Mouse (Mus musculus): ENCODE measurements around the gene Snai1. TPM values are rescaled to one million over a fixed set of nuclear protein-coding genes. Genes with fewer than 3 reads are reported as not detected.

Gene Snai1
- total RNA-seq, 1 experiment from 2014 or later, result 12.8 TPM

DNA sequence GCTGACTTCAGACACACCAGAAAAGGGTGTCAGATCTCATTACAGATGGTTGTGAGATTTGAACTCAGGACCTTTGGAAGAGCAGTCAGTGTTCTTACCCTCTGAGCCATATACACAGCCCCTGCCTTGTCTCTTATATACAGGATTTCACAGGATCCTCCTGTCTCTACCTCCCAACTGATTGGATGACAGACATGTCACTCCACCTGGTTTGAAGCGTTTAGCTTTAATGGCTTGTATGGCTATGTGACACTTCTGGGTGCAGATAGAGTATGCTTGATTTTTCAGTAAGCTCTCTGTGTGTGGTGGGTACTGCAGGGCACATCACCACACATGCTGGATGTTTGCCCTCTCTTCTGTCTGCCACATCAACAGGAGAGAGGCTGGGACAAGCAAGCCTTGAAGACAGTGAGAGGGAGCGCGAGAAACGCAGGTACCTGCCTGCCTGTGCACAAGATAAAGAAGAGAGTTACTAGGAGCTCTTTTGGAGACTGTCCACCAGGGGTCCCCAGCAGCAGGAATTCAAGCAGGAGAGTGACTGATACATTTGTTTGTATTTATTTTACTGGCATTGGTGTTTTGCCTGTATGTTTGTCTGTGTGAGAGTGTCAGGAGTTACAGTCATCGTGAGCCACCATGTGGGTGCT is 18.3 kb upstream of the Snai1 start:
- no peak for DNase-seq

GRCm38 (mm10) chr2:167528278-167528677 is 9.7 kb upstream of the Snai1 start:
- DNase-seq, result no peak

DNA sequence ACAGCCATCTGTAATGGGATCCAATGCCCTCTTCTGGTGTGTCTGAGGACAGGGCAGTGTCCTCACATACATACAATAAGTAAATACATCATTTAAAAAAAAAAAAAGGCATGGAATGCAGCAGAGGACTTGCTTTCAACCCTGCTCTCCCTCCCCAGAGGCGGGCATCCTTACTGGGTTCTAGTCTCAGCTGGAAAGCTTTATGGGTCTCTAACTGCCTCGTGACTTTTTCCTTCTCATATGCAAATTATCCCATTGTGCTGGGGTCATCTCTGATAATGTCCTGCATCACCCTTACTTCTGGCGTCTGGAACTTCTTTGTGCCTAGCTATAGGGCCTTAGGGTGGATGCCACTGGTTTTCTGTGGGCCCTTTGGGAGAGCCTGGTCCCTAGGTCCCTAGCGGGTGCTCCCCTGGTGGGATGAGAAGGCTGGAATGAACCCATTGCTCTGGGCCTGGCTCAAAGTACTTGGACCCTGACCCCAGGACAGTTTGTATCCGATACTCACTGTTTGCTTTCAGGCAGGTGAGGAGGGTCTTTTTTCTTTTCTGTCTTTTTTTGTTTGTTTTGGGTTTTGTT is 8.0 kb upstream of the Snai1 start:
- DNase-seq, result no peak

DNA sequence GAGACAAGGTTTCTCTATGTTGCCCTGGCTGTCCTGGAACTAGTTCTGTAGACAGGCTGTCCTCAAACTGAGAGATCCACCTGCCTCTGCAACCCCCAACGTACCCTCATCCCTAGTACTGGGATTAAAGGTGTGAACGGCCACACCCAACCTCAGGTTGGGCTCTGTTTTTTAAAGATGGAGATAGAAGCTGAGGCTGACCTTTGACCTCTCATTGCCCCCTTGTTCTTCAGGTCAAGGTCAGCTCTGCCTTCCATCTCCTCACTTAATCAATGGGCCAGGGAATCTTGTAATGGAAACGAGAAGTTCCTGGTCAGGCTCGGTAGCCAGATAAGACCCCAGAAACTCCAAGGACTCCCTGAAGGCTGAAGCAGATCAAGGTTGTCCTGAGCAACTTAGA is 7.5 kb upstream of the Snai1 start:
- no peak for DNase-seq

DNA sequence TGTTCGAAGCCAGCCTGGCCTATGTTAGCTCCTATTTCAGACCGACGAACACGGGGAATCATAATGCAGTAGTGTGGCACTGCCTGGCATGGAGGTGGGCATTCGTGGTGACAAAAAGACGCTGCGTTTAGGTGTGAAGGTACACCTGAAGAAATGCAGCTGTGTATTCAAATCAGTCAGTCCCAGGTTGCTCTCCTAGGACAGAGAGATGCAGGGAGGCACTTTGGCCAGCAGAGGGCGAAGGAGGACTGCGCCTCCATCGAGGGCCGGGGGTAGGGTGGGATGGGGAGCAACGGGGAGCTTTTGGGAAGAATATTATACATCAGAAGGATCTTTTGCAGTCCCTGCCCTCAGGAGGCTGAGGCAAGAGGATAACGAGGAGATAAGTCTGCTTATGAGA is 5.9 kb upstream of the Snai1 start:
- DNase-seq, result peak; percentile 61

- no peak for DNase-seq
Measured at GRCm38 (mm10) chr2:167533880-167534279, 4.1 kb upstream of the Snai1 start.

- DNase-seq, result no peak
Measured at GRCm38 (mm10) chr2:167536320-167536945, 1.6 kb upstream of the Snai1 start.

DNA sequence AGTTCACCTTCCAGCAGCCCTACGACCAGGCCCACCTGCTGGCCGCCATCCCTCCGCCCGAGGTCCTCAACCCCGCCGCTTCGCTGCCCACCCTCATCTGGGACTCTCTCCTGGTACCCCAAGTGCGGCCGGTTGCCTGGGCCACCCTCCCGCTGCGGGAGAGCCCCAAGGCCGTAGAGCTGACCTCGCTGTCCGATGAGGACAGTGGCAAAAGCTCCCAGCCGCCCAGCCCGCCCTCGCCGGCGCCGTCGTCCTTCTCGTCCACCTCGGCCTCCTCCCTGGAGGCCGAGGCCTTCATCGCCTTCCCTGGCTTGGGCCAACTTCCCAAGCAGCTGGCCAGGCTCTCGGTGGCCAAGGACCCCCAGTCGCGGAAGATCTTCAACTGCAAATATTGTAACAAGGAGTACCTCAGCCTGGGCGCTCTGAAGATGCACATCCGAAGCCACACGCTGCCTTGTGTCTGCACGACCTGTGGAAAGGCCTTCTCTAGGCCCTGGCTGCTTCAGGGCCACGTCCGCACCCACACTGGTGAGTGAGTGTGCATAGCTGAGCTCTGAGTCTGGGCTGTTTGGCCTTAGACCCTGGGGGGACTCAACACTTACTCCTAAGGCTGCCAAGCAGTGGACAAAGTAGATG is 794 bp downstream of the Snai1 start:
- peak; percentile 69 for DNase-seq

DNA sequence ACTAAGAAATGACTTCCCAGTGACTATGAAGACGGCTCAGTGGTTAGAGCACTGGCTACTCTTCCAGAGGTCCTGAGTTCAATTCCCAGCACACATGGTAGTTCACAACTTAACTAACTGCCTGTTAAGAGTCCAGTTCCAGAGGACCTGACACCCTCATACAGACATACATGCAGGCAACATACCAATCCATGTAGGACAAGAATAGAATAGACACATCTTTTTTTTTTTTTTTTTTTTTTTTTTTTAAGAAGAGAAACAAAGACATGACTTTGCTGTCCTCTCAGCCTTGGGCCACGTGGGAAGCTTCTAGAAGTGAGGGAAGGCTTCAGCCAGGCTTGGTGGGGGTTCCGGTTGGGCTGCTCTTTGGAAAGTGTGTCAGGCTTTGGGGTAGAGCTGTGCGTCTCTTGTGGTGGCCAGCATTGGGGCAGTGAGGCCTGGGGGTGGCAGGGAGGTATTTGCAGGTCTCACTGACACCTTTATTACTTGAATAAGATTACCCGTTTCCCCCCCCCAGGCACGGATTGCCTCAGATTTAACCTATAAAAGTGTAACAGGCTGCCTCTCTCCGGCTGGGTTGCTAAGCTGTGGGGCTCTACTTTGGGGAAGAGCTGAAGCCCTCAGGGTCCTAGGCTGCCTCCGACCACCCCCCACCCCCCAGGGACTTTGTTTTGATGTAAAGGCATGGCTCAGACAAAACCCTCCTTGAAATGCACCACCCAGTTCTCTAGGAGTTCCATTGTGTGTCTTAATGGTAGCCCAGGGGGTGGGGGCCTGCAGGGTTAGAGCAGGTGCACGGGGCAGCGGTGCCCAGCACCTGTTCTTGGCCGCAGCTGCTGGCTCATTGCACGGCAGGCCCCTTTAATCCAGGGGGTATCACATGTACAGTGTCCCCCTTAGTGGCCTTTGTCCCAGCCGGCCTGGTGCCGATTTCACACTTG is 1.8 kb downstream of the Snai1 start:
- no peak for DNase-seq

DNA sequence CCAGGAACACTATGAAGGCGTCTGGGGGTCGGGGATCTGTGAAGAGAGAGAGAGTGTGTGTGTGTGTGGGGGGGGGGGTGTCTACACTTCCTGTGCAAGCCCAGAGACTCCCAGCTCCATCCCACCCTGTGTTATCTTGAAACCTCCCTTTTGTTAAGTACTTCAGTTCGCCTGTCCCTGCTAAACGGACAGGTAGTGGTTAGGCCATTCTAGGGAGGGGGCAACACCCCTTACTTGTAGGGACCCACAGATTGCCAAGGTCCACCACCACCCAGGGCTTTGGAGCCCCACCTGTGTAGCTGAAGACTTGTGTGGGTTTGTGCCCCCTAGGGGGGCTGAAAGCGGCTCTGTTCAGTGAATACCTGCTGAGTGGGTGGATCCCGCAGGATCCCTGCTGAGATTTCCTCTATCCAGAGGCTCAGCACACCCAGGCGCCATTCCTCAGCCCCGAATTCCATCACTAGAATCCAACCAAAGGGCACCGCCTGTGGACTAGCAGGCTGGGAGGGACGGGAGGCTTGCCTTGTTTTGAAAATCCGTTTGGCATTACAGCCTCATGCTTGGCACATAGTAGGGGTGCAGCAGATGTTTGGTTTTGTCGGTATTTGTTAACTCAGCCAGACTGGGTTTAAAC is 2.6 kb downstream of the Snai1 start:
- DNase-seq, result no peak

DNA sequence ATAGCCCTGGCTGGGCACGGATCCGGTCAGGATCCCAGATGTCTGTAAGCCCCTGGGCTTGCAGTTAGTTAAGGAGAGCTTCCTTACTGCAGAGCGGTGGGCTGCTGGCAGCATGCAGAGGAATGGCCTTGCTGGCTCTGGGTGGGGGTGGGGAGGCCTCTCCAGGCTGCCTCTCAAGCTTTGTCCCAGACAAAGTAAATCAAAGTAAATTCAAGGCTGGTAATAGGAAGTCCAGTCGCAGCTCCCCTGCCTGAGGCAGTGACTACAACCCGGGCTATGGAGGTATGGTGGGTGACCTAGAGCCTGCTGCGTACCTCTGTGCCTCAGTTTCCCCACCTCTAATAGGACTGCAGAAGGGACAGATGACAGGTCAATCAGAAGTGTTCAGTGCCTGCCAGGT is 3.3 kb downstream of the Snai1 start:
- no peak for DNase-seq

GRCm38 (mm10) chr2:167541761-167542160 is 3.8 kb downstream of the Snai1 start:
- DNase-seq, result no peak

DNA sequence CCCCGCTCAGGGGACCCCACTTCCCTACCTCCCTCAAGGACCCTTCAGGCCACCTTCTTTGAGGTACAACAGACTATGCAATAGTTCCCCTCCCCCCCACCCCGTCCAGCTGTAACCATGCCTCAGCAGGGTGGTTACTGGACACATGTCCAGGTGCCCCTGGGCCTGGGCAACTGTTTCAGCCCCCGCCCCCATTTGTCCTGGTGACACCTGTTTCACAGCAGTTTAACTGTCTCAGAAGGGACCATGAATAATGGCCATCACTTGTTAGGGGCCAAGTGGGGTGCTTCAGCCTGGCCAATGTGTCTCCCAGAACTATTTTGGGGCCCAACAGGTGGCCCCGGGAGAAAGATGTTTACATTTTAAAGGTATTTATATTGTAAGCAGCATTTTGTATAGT is 4.4 kb downstream of the Snai1 start:
- DNase-seq, result no peak

- DNase-seq, result peak; percentile 47
Measured at GRCm38 (mm10) chr2:167543121-167544003, 5.4 kb downstream of the Snai1 start.

DNA sequence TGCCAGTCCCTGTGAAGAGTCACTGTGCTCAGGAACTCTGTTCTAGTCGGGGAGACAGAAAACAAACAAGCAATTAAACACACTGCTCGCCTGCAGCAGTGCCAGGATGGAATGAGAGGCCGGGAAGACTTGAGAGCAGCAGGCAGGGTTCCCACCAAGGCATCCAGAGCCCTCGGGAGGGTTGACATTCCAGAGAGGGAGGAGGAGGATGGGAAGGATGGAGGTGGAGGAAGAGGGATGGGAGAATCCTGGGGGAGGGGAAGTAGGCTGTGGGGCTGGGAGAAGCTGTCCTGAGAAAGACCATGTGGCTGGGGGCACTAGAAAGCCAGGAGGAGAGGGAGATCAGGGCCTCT is 6.0 kb downstream of the Snai1 start:
- no peak for DNase-seq

DNA sequence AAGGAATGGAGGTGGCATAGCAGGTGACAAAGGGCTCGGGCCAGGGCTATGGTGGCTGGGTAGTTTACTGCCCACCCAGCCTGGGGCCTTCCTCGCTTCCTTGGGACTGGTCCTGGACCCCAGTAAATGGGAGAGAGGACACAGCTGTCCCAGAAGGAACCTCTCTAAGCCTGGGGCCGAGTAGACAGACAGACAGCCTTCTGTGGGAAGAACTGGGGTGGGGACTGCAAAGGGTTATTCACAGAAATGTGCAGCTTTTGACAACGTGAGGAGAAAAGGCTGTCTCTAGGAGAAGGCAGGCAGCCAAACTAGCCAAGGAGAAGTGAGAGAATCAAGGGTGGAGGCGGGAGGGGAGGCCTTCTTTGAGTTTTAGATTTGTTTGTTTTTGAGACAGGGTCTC is 6.5 kb downstream of the Snai1 start:
- DNase-seq, result no peak

DNA sequence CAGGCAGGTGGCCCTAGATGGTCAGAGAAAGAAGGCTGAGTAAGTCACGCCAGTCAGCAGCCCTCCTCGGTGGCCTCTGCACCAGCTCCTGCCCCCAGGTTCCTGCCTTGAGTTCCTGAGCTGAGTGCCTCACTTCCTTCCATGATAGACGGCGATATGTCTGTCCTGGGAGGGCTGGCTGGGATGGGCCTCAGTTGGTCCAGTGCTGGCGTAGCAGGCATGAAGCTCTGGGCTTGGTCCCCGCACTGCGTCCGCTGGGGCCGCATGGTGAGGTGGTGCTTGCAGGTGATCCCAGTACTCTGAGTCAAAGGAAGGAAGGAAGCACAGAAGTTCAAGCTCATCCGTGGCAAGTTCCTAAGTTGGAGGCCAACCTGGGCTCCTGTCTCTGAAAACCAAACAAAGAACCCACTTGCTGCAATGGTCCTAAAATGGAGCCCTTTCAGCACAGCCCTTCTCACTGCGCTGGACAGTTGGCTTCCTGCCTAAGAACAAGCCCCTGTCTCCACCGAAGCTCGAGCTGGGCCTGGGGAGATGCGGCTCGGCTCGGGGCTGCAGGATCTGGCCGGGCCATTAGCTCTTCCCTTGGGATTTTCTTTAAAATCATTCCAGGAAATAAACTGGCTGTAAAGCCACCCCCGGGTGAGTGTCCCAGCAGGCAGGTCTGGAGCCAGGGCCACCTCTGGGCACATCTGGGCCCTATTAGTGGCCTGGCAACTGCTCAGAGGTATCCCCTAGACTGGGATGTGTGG is 8.6 kb downstream of the Snai1 start:
- no peak for DNase-seq

DNA sequence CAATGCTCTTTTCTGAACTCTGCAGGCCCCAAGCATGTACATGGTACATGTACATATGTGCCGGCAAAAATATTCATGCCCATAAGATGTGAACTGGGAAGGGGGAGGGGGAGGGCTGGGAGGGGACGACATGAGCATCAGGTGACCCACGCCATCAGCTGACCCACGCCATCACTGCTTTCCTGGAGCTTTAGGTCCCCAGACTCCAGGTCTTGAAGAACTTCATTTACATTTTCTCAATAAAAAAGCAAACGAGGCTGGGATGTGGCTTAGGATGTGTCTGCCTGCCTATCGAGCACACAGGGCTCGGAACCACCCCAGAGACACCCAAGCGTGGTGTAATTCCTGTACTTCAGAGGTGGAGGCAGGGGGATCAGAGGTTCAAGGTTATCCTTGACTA is 9.4 kb downstream of the Snai1 start:
- DNase-seq, result no peak

DNA sequence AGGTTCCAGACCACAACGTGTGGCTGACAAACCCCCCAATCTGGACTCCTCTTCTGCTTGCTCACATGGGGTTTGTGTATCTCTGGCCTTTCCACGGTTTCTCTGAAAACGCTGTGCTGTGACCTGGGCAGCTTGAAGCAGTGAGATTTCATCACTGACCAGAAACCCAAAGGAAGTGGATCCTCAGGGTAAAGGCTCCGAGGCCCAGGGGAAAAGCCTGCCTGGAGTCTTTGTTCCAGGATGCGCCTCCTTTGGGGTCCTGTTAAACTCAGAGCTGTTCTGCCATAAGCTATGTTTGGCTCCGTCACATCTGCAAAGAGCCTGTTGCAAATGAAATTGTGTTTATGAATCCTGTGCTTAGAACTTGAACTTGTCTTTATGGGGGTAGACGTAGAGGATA is 11.0 kb downstream of the Snai1 start:
- DNase-seq, result no peak

GRCm38 (mm10) chr2:167550341-167550854 is 12.4 kb downstream of the Snai1 start:
- DNase-seq, result no peak
